In genomic region chr12:108215090-108215489, GRCm38 (mm10) we compare ENCODE assay signal across 13 mouse cellular contexts. TPM values are rescaled to one million over a fixed set of nuclear protein-coding genes. Genes with fewer than 3 reads are reported as not detected.
DNase-seq lines count a peak whose midpoint lies in the region; ATAC-seq lines count a peak whose summit lies in the region.
"Had no signal": no experiment of that assay in that cellular context is flagged by ENCODE, and none has a peak within 500 bp of the region (broad histone marks: within the 10 kb centered on the region; RNA-seq: fewer than 3 reads in every experiment).

No protein-coding gene starts in this region.

- H3K9ac ChIP-seq in heart, embryonic 16.5 days (ENCODE audit: low read length), result no peak overlapping the region

- no peaks in the 10 kb centered on the region for H3K27me3 ChIP-seq in heart, embryonic 16.5 days (ENCODE audit: control insufficient read depth, insufficient read depth, low read length)

- no peaks in the 10 kb centered on the region for H3K9me3 ChIP-seq in heart, embryonic 16.5 days (replicated peaks; ENCODE audit: control insufficient read depth, low read length)

- H3K4me2 ChIP-seq in heart, embryonic 16.5 days (ENCODE audit: low read depth, low read length), result no peak overlapping the region

- H3K4me1 ChIP-seq in heart, embryonic 16.5 days (ENCODE audit: control insufficient read depth, insufficient read depth, low read length), result peaks cover 34% of the 10 kb centered on the region

- peak; percentile 69 for ATAC-seq in heart, embryonic 16.5 days (replicated peaks; ENCODE audit: extremely low read depth, insufficient read depth, low FRiP score)
- ATAC-seq in monocyte, adult 5-6 weeks (replicated peaks; ENCODE audit: insufficient number of reproducible peaks, low FRiP score, low TSS enrichment, poor library complexity, severe bottlenecking), result no peak

- H3K27ac ChIP-seq in heart, embryonic 16.5 days (ENCODE audit: low read length), result no peak overlapping the region
- H3K27ac ChIP-seq: left cerebral cortex, adult 2 months; macrophage had no signal

- DNase-seq in cerebellum, adult 11 months, result peak; percentile 21
- DNase-seq in cerebellum, postnatal 36 days, result no peak
- DNase-seq in heart, adult 8-10 months (ENCODE audit: low spot score), result no peak
- peak; percentile 33 for DNase-seq in MN1 (ENCODE audit: low spot score)
- peak; percentile 34 for DNase-seq in forelimb bud, embryonic 11.5 days (ENCODE audit: low read depth, low spot score)
- DNase-seq in layer of hippocampus, adult 8-10 months (ENCODE audit: low spot score in 2 of 2), result no peak
- DNase-seq: adrenal gland, postnatal 36 days; kidney, postnatal 36 days; retina, postnatal 1 day had no signal

- no peaks in the 10 kb centered on the region for H3K36me3 ChIP-seq in heart, embryonic 16.5 days (ENCODE audit: control insufficient read depth, insufficient read depth)

- 41% methylated on average over 8 of the region's 8 CpGs for WGBS in heart, embryonic 16.5 days

- H3K4me3 ChIP-seq in heart, embryonic 16.5 days (ENCODE audit: low read length), result no peak overlapping the region
- H3K4me3 ChIP-seq: left cerebral cortex, adult 2 months had no signal

RNA-seq across cellular contexts. Expression of gene Ccnk, which starts 35.7 kb away (rescaled TPM):
- polyA plus RNA-seq in heart, embryonic 16.5 days (2015; fragmentation: Nextera tagmentation; extraction: Ambion mirVana), result 2.0 and 2.4 TPM in 2 replicates
- 10 to 100 TPM; 25.5 to 32.4 (median 31.1) TPM for total RNA-seq in heart, adult 8-10 months (2022)
- 22.4 to 31.4 TPM (median 26.9 TPM) in 3 replicates for total RNA-seq in monocyte, adult 5-6 weeks (2017)
- total RNA-seq in layer of hippocampus, adult 8-10 months (2022), result 10 to 100 TPM; 31.6 to 35.5 (median 34.2) TPM

RNA-seq across cellular contexts. Expression of gene Setd3, which starts 36.0 kb away (rescaled TPM):
- polyA plus RNA-seq in heart, embryonic 16.5 days (2015; fragmentation: Nextera tagmentation; extraction: Ambion mirVana), result 75.8 and 75.9 TPM in 2 replicates
- total RNA-seq in heart, adult 8-10 months (2022), result 100 to 1,000 TPM in 1 of 4 experiments, 10 to 100 TPM in 3; 88.6 to 103 (median 93.1) TPM
- total RNA-seq in monocyte, adult 5-6 weeks (2017), result 101 to 135 TPM (median 121 TPM) in 3 replicates
- total RNA-seq in layer of hippocampus, adult 8-10 months (2022), result 100 to 1,000 TPM; 143 to 158 (median 154) TPM

Comparison
In these comparisons a context has a peak if more than half of its experiments do, and no peak if none do; other contexts are left out.
1. DNase-seq: peak in cerebellum, adult 11 months (single experiment), MN1 (single experiment) and forelimb bud, embryonic 11.5 days (single experiment); none in cerebellum, postnatal 36 days (0 of 2), heart, adult 8-10 months (single experiment) and layer of hippocampus, adult 8-10 months (0 of 2).